Mouse (Mus musculus): ENCODE results near the gene Tmem56.

DNA sequence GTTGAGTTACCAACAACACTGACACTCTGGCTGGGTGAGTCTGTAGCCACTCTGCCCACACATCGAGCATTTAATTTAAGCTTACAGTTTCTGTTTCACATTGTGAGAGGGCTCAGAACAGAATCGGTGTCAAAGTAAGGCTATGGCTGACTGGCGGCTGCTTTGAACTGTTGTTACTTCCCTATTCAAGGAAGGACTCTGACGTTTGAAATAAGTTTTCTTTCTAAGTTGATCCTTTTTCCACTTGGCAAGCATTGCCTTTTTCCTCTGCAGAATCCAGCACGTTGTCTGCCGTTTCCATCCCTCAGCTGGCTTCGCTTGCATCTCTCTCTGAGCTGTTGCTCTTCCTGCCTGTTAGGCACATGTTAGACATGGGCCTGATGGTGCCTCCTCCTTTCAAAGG, 47.3 kb upstream of the Tmem56 start:
- no peak for TF ChIP-seq POLR2A (IDR thresholded peaks at IDR 0.05; ENCODE audit: control insufficient read depth in 1 of 2, insufficient read depth in 1 of 2, low read depth in 1 of 2, low read length in 2 of 2, poor library complexity in 1 of 2)
- no peak for TF ChIP-seq CTCF (IDR thresholded peaks at IDR 0.05 in 2 of 3, conservative IDR thresholded peaks at IDR 0.05 in 1 of 3; ENCODE audit: control insufficient read depth in 1 of 3, insufficient read depth in 1 of 3, low read depth in 2 of 3, low read length in 3 of 3, poor library complexity in 1 of 3, severe bottlenecking in 1 of 3)
- TF ChIP-seq ZKSCAN1 (IDR thresholded peaks at IDR 0.05; ENCODE audit: low read depth, low read length), result no peak
- TF ChIP-seq TAL1 (IDR thresholded peaks at IDR 0.05; ENCODE audit: low read length), result no peak
- TF ChIP-seq RCOR1 (IDR thresholded peaks at IDR 0.05; ENCODE audit: low read depth, low read length), result no peak
- no peak for TF ChIP-seq SMC3 (IDR thresholded peaks at IDR 0.05; ENCODE audit: low read depth, low read length)
- TF ChIP-seq GABPA (IDR thresholded peaks at IDR 0.05; ENCODE audit: low read depth, low read length), result no peak
- TF ChIP-seq NELFE (IDR thresholded peaks at IDR 0.05; ENCODE audit: low read depth, low read length), result no peak
